In genomic region chrX:37074262-37074892, GRCm38 (mm10) we compare ENCODE assay signal across 8 mouse cellular contexts. TPM values are rescaled to one million over a fixed set of nuclear protein-coding genes. Genes with fewer than 3 reads are reported as not detected.
A peak's percentile ranks its signal among the peaks of the same experiment; 100 is the strongest.
DNase-seq lines count a peak whose midpoint lies in the region; TF ChIP-seq lines count a peak whose summit lies in the region.

No protein-coding gene starts in this region.

- peak; percentile 35; the same call in 1 of the 2 replicates for TF ChIP-seq CTCF in embryonic fibroblast, embryonic 13.5 days (IDR thresholded peaks at IDR 0.05; ENCODE audit: borderline replicate concordance, insufficient read depth, low read length)

- H3K4me1 ChIP-seq in embryonic fibroblast, embryonic 13.5 days (ENCODE audit: control insufficient read depth, insufficient read depth, low read length): 0 out of 2 replicates have a peak, but pooled peaks cover 2% of the 10 kb centered on the region
- H3K4me1 ChIP-seq in limb, embryonic 10.5 days: no peaks in the 10 kb centered on the region

- H3K27ac ChIP-seq in embryonic fibroblast, embryonic 13.5 days (ENCODE audit: insufficient read depth, low read length): no peak overlapping the region
- no peak overlapping the region for H3K27ac ChIP-seq in limb, embryonic 10.5 days

- H3K4me3 ChIP-seq in embryonic fibroblast, embryonic 13.5 days (ENCODE audit: insufficient read depth, low read length): no peak overlapping the region
- no peak overlapping the region for H3K4me3 ChIP-seq in limb, embryonic 10.5 days

- no peak for TF ChIP-seq POLR2A in embryonic fibroblast, embryonic 13.5 days (IDR thresholded peaks at IDR 0.05; ENCODE audit: low read depth, low read length)

- DNase-seq in ovary, postnatal 10 days (ENCODE audit: low spot score): peak; percentile 27
- DNase-seq in ovary, adult 18-20 months (ENCODE audit: low spot score): no peak
- DNase-seq in brain, adult 2 months (ENCODE audit: low read depth, low spot score): peak; percentile 55
- peak; percentile 74 for DNase-seq in kidney, adult 18-20 months
- DNase-seq in limb, embryonic 10.5 days (ENCODE audit: low spot score): peak; percentile 75
- DNase-seq in neural tube, embryonic 10.5 days (ENCODE audit: extremely low spot score, low spot score): peak; percentile 58
- peak; percentile 75 for DNase-seq in testis, postnatal 10 days (ENCODE audit: low spot score)

- WGBS in limb, embryonic 10.5 days: 32% methylated on average over 9 of the region's 9 CpGs

- no peaks in the 10 kb centered on the region for H3K36me3 ChIP-seq in limb, embryonic 10.5 days

- no peaks in the 10 kb centered on the region for H3K27me3 ChIP-seq in limb, embryonic 10.5 days (ENCODE audit: low read depth, poor library complexity, severe bottlenecking)

- no peaks in the 10 kb centered on the region for H3K9me3 ChIP-seq in limb, embryonic 10.5 days (replicated peaks)

RNA-seq across cellular contexts. Expression of gene Rpl39, which starts 10.8 kb away (rescaled TPM):
- polyA plus RNA-seq in embryonic fibroblast, embryonic 13.5 days (2011; ENCODE audit: insufficient read length, low read depth, missing spikeins): 1,160 and 1,325 TPM in 2 replicates
- 429 and 521 TPM in 2 replicates for polyA plus RNA-seq in limb, embryonic 10.5 days (2016; fragmentation: Nextera tagmentation; extraction: Ambion mirVana)

RNA-seq across cellular contexts. Expression of gene Sowahd, which starts 25.7 kb away (rescaled TPM):
- not detected in 2 replicates for polyA plus RNA-seq in embryonic fibroblast, embryonic 13.5 days (2011; ENCODE audit: insufficient read length, low read depth, missing spikeins)
- 0.09 and 0.15 TPM in 2 replicates for polyA plus RNA-seq in limb, embryonic 10.5 days (2016; fragmentation: Nextera tagmentation; extraction: Ambion mirVana)

RNA-seq across cellular contexts. Expression of gene Upf3b, which starts 35.7 kb away (rescaled TPM):
- polyA plus RNA-seq in embryonic fibroblast, embryonic 13.5 days (2011; ENCODE audit: insufficient read length, low read depth, missing spikeins): 20.9 and 23.9 TPM in 2 replicates
- polyA plus RNA-seq in limb, embryonic 10.5 days (2016; fragmentation: Nextera tagmentation; extraction: Ambion mirVana): 14.0 and 18.4 TPM in 2 replicates

RNA-seq across cellular contexts. Expression of gene Nkap, which starts 52.2 kb away (rescaled TPM):
- 13.0 and 17.8 TPM in 2 replicates for polyA plus RNA-seq in embryonic fibroblast, embryonic 13.5 days (2011; ENCODE audit: insufficient read length, low read depth, missing spikeins)
- polyA plus RNA-seq in limb, embryonic 10.5 days (2016; fragmentation: Nextera tagmentation; extraction: Ambion mirVana): 16.8 and 20.2 TPM in 2 replicates
